Mouse (Mus musculus): ENCODE results near the gene 2210418O10Rik.
"Not testable (repeated sequence)": the region's sequence is repeated elsewhere in the genome, so short reads cannot be mapped to it uniquely, and the experiment has no call there.

2210418O10Rik gene

GRCm38 (mm10) chr2:176226269-176226668 lies at the start of gene 2210418O10Rik:
TSS of gene 2210418O10Rik (plus strand) at chr2:176226569.
- DNase-seq (ENCODE audit: low read depth in 1 of 2, low spot score in 2 of 2) = not testable (repeated sequence)

GRCm38 (mm10) chr2:176248519-176248918 lies 22.1 kb downstream of the 2210418O10Rik start:
- not testable (repeated sequence) for DNase-seq (ENCODE audit: low read depth in 1 of 2, low spot score in 2 of 2)
